Mouse (Mus musculus) gastrocnemius, postnatal 25 days (tissue): Measurements from ENCODE around the gene Gapdhs. TPM values are rescaled to one million over a fixed set of nuclear protein-coding genes. Genes with fewer than 3 reads are reported as not detected.

Experiments used
- total RNA-seq, 2 experiments: library from RNA; stranded (reverse); gene quantifications; 1 replicate in 1 of 2; 2 replicates in 1 of 2; pipeline ENCODE4 v1.2.3; 2021

The Gapdhs gene
- total RNA-seq, 2 experiments from 2014 or later = not detected

Other genes with a start within 250 kb of the Gapdhs start
- gene Arhgap33, start 208.6 kb downstream of the Gapdhs start, total RNA-seq = 1 to 10 TPM in 1 of 2 experiments, under 1 TPM in 1; 0.74 to 1.1 TPM
- 1,000 to 10,000 TPM; 1,175 to 3,096 TPM for gene Hspb6, start 191.5 kb downstream of the Gapdhs start, total RNA-seq
- 1 to 10 TPM; 3.0 to 6.4 TPM for gene Proser3, start 191.4 kb downstream of the Gapdhs start, total RNA-seq
- gene Lin37, start 183.8 kb downstream of the Gapdhs start, total RNA-seq = 10 to 100 TPM in 1 of 2 experiments, 1 to 10 TPM in 1; 8.4 to 10.3 TPM
- 10 to 100 TPM; 54.1 to 55.6 TPM for gene U2af1l4, start 180.4 kb downstream of the Gapdhs start, total RNA-seq
- gene Gm49396, start 180.3 kb downstream of the Gapdhs start, total RNA-seq = 1 to 10 TPM; 1.6 to 2.2 TPM
- 10 to 100 TPM; 91.2 to 92.1 TPM for gene Psenen, start 180.1 kb downstream of the Gapdhs start, total RNA-seq
- under 1 TPM; 0.46 to 0.75 TPM for gene Igflr1, start 178.3 kb downstream of the Gapdhs start, total RNA-seq
- 10 to 100 TPM; 12.3 to 14.0 TPM for gene Kmt2b, start 155.0 kb downstream of the Gapdhs start, total RNA-seq
- not detected for gene Zbtb32, start 144.8 kb downstream of the Gapdhs start, total RNA-seq
- gene Upk1a, start 130.8 kb downstream of the Gapdhs start, total RNA-seq = not detected
- 1,000 to 10,000 TPM; 1,459 to 1,684 TPM for gene Cox6b1, start 117.5 kb downstream of the Gapdhs start, total RNA-seq
- not detected for gene Etv2, start 107.8 kb downstream of the Gapdhs start, total RNA-seq
- gene Rbm42, start 93.4 kb downstream of the Gapdhs start, total RNA-seq = 10 to 100 TPM; 37.2 to 40.1 TPM
- 1 to 10 TPM; 3.5 to 5.1 TPM for gene Haus5, start 78.7 kb downstream of the Gapdhs start, total RNA-seq
- gene Pmis2, start 72.1 kb downstream of the Gapdhs start, total RNA-seq = 1 to 10 TPM; 2.3 to 3.4 TPM
- not detected for gene 2200002J24Rik, start 44.8 kb downstream of the Gapdhs start, total RNA-seq
- under 1 TPM; 0.33 to 0.75 TPM for gene Atp4a, start 31.5 kb downstream of the Gapdhs start, total RNA-seq
- 100 to 1,000 TPM; 283 to 405 TPM for gene Tmem147, start 14.1 kb downstream of the Gapdhs start, total RNA-seq
- 1 to 10 TPM; 2.3 to 5.6 TPM for gene Sbsn, start 7.8 kb upstream of the Gapdhs start, total RNA-seq
- under 1 TPM; 0.43 to 0.51 TPM for gene Dmkn, start 20.1 kb upstream of the Gapdhs start, total RNA-seq
- gene Krtdap, start 44.2 kb upstream of the Gapdhs start, total RNA-seq = 1 to 10 TPM in 1 of 2 experiments, under 1 TPM in 1; 0.97 to 2.8 TPM
- 1 to 10 TPM in 1 of 2 experiments, not detected in 1; 2.4 TPM for gene Ffar2, start 80.1 kb upstream of the Gapdhs start, total RNA-seq
- not detected for gene Ffar3, start 112.5 kb upstream of the Gapdhs start, total RNA-seq
- gene Ffar1, start 117.9 kb upstream of the Gapdhs start, total RNA-seq = not detected
- gene Cd22, start 136.7 kb upstream of the Gapdhs start, total RNA-seq = under 1 TPM; 0.13 to 0.23 TPM
- gene Mag, start 171.2 kb upstream of the Gapdhs start, total RNA-seq = 1 to 10 TPM; 1.1 to 1.8 TPM
- not detected for gene Hamp2, start 181.0 kb upstream of the Gapdhs start, total RNA-seq
- not detected for gene Hamp, start 200.4 kb upstream of the Gapdhs start, total RNA-seq
- 10 to 100 TPM; 69.6 to 85.0 TPM for gene Usf2, start 213.1 kb upstream of the Gapdhs start, total RNA-seq
- 1 to 10 TPM in 1 of 2 experiments, under 1 TPM in 1; 0.69 to 1.1 TPM for gene Lsr, start 229.8 kb upstream of the Gapdhs start, total RNA-seq
- gene Fam187b, start 230.1 kb upstream of the Gapdhs start, total RNA-seq = not detected